Mouse (Mus musculus): ENCODE measurements around the gene Tmub2. TPM values are rescaled to one million over a fixed set of nuclear protein-coding genes. Genes with fewer than 3 reads are reported as not detected.

Gene Tmub2
- polyA plus RNA-seq, 1 experiment from 2014 or later, result 64.5 TPM

GRCm38 (mm10) chr11:102285095-102285834, 534 bp downstream of the Tmub2 start:
- peak overlapping the region; percentile 67 for H3K9ac ChIP-seq (ENCODE audit: low read length)
- H3K4me3 ChIP-seq (ENCODE audit: low read depth, low read length), result peak overlapping the region; percentile 83
- DNase-seq (ENCODE audit: low spot score) (no peak), ATAC-seq (ENCODE audit: insufficient read depth, low FRiP score, low TSS enrichment) (peak; percentile 73)
- H3K9me3 ChIP-seq (ENCODE audit: control insufficient read depth, low read length), result no peaks in the 10 kb centered on the region
- peaks cover 4% of the 10 kb centered on the region for H3K36me3 ChIP-seq (ENCODE audit: control insufficient read depth, insufficient read depth, low read length)
- H3K27ac ChIP-seq (ENCODE audit: low read depth, low read length), result 0 out of 2 replicates have a peak overlapping the region, but pooled peaks have one; percentile 44
- H3K4me2 ChIP-seq (ENCODE audit: low read depth), result peak overlapping the region; percentile 71
- H3K4me1 ChIP-seq (ENCODE audit: control insufficient read depth, insufficient read depth, low read length), result peaks cover 10% of the 10 kb centered on the region
- H3K27me3 ChIP-seq (ENCODE audit: control insufficient read depth, insufficient read depth, low read length), result no peaks in the 10 kb centered on the region
- 4% methylated on average over 31 of the region's 31 CpGs for WGBS

- Histone ChIP-seq H3K9ac (ENCODE audit: low read length) (no peak overlapping the region), H3K27me3 (ENCODE audit: control insufficient read depth, insufficient read depth, low read length) (no peaks in the 10 kb centered on the region), H3K4me3 (ENCODE audit: low read depth, low read length) (no peak overlapping the region), H3K36me3 (ENCODE audit: control insufficient read depth, insufficient read depth, low read length) (peaks cover 18% of the 10 kb centered on the region), H3K27ac (ENCODE audit: low read depth, low read length) (no peak overlapping the region), H3K9me3 (ENCODE audit: control insufficient read depth, low read length) (no peaks in the 10 kb centered on the region), H3K4me1 (ENCODE audit: control insufficient read depth, insufficient read depth, low read length) (peaks cover 10% of the 10 kb centered on the region), H3K4me2 (ENCODE audit: low read depth) (no peak overlapping the region)
- DNase-seq (ENCODE audit: low spot score) (no peak), ATAC-seq (ENCODE audit: insufficient read depth, low FRiP score, low TSS enrichment) (no peak)
- 90% methylated on average over 8 of the region's 8 CpGs for WGBS
Observed at GRCm38 (mm10) chr11:102287485-102287884, 2.8 kb downstream of the Tmub2 start.

- ATAC-seq (ENCODE audit: insufficient read depth, low FRiP score, low TSS enrichment), result no peak
- Histone ChIP-seq H3K4me1 (ENCODE audit: control insufficient read depth, insufficient read depth, low read length) (peaks cover 10% of the 10 kb centered on the region), H3K27ac (ENCODE audit: low read depth, low read length) (no peak overlapping the region), H3K9me3 (ENCODE audit: control insufficient read depth, low read length) (no peaks in the 10 kb centered on the region), H3K4me3 (ENCODE audit: low read depth, low read length) (no peak overlapping the region), H3K9ac (ENCODE audit: low read length) (no peak overlapping the region; the same call in 1 of the 2 replicates), H3K36me3 (ENCODE audit: control insufficient read depth, insufficient read depth, low read length) (peaks cover 21% of the 10 kb centered on the region), H3K4me2 (ENCODE audit: low read depth) (no peak overlapping the region), H3K27me3 (ENCODE audit: control insufficient read depth, insufficient read depth, low read length) (no peaks in the 10 kb centered on the region)
- DNase-seq (ENCODE audit: low spot score), result no peak
- 91% methylated on average over 8 of the region's 8 CpGs for WGBS
Observed at GRCm38 (mm10) chr11:102288027-102288804, 3.5 kb downstream of the Tmub2 start.

- ATAC-seq (ENCODE audit: insufficient read depth, low FRiP score, low TSS enrichment) (no peak), DNase-seq (ENCODE audit: low spot score) (no peak)
- H3K9me3 ChIP-seq (ENCODE audit: control insufficient read depth, low read length), result no peaks in the 10 kb centered on the region
- H3K27me3 ChIP-seq (ENCODE audit: control insufficient read depth, insufficient read depth, low read length), result no peaks in the 10 kb centered on the region
- WGBS, result 95% methylated on average over 2 of the region's 2 CpGs
- 0 out of 2 replicates have a peak overlapping the region, but pooled peaks have one; percentile 8 for H3K27ac ChIP-seq (ENCODE audit: low read depth, low read length)
- H3K4me2 ChIP-seq (ENCODE audit: low read depth), result no peak overlapping the region
- no peak overlapping the region for H3K9ac ChIP-seq (ENCODE audit: low read length)
- peaks cover 21% of the 10 kb centered on the region for H3K36me3 ChIP-seq (ENCODE audit: control insufficient read depth, insufficient read depth, low read length)
- H3K4me1 ChIP-seq (ENCODE audit: control insufficient read depth, insufficient read depth, low read length), result peaks cover 10% of the 10 kb centered on the region
- H3K4me3 ChIP-seq (ENCODE audit: low read depth, low read length), result no peak overlapping the region
Observed at GRCm38 (mm10) chr11:102288913-102289312, 4.2 kb downstream of the Tmub2 start.

- H3K36me3 ChIP-seq (ENCODE audit: control insufficient read depth, insufficient read depth, low read length), result peaks cover 21% of the 10 kb centered on the region
- no peak overlapping the region for H3K4me3 ChIP-seq (ENCODE audit: low read depth, low read length)
- H3K27ac ChIP-seq (ENCODE audit: low read depth, low read length), result 0 out of 2 replicates have a peak overlapping the region, but pooled peaks have one; percentile 8
Observed at GRCm38 (mm10) chr11:102289511-102290100, 4.9 kb downstream of the Tmub2 start.

GRCm38 (mm10) chr11:102290141-102290540, 5.4 kb downstream of the Tmub2 start:
- H3K27ac ChIP-seq (ENCODE audit: low read depth, low read length), result no peak overlapping the region
- no peak for ATAC-seq (ENCODE audit: insufficient read depth, low FRiP score, low TSS enrichment)
- H3K4me3 ChIP-seq (ENCODE audit: low read depth, low read length), result no peak overlapping the region
- H3K9me3 ChIP-seq (ENCODE audit: control insufficient read depth, low read length), result no peaks in the 10 kb centered on the region
- H3K36me3 ChIP-seq (ENCODE audit: control insufficient read depth, insufficient read depth, low read length), result peaks cover 21% of the 10 kb centered on the region
- DNase-seq (ENCODE audit: low spot score), result no peak
- WGBS, result 83% methylated on average over 4 of the region's 4 CpGs
- H3K4me1 ChIP-seq (ENCODE audit: control insufficient read depth, insufficient read depth, low read length), result peaks cover 17% of the 10 kb centered on the region
- H3K4me2 ChIP-seq (ENCODE audit: low read depth), result no peak overlapping the region
- no peak overlapping the region for H3K9ac ChIP-seq (ENCODE audit: low read length)
- H3K27me3 ChIP-seq (ENCODE audit: control insufficient read depth, insufficient read depth, low read length), result no peaks in the 10 kb centered on the region

More at GRCm38 (mm10) chr11:102289511-102290100, 4.9 kb downstream of the Tmub2 start:
- no peak for DNase-seq (ENCODE audit: low spot score)
- WGBS, result 69% methylated on average over 6 of the region's 6 CpGs
- ATAC-seq (ENCODE audit: insufficient read depth, low FRiP score, low TSS enrichment), result no peak
- Histone ChIP-seq H3K4me2 (ENCODE audit: low read depth) (no peak overlapping the region), H3K4me1 (ENCODE audit: control insufficient read depth, insufficient read depth, low read length) (peaks cover 11% of the 10 kb centered on the region), H3K9ac (ENCODE audit: low read length) (no peak overlapping the region), H3K27me3 (ENCODE audit: control insufficient read depth, insufficient read depth, low read length) (no peaks in the 10 kb centered on the region), H3K9me3 (ENCODE audit: control insufficient read depth, low read length) (no peaks in the 10 kb centered on the region)

GRCm38 (mm10) chr11:102291051-102291535, 6.4 kb downstream of the Tmub2 start:
- Histone ChIP-seq H3K36me3 (ENCODE audit: control insufficient read depth, insufficient read depth, low read length) (peaks cover 21% of the 10 kb centered on the region), H3K27ac (ENCODE audit: low read depth, low read length) (0 out of 2 replicates have a peak overlapping the region, but pooled peaks have one; percentile 27), H3K4me2 (ENCODE audit: low read depth) (no peak overlapping the region), H3K27me3 (ENCODE audit: control insufficient read depth, insufficient read depth, low read length) (no peaks in the 10 kb centered on the region), H3K4me3 (ENCODE audit: low read depth, low read length) (no peak overlapping the region), H3K9me3 (ENCODE audit: control insufficient read depth, low read length) (no peaks in the 10 kb centered on the region), H3K9ac (ENCODE audit: low read length) (no peak overlapping the region), H3K4me1 (ENCODE audit: control insufficient read depth, insufficient read depth, low read length) (peaks cover 13% of the 10 kb centered on the region)
- ATAC-seq (ENCODE audit: insufficient read depth, low FRiP score, low TSS enrichment) (no peak), DNase-seq (ENCODE audit: low spot score) (no peak)
- WGBS, result 85% methylated on average over 11 of the region's 11 CpGs

- 0 out of 2 replicates have a peak overlapping the region, but pooled peaks have one; percentile 6 for H3K4me3 ChIP-seq (ENCODE audit: low read depth, low read length)
- ATAC-seq (ENCODE audit: insufficient read depth, low FRiP score, low TSS enrichment) (no peak), DNase-seq (ENCODE audit: low spot score) (no peak)
- WGBS, result 93% methylated on average over 13 of the region's 13 CpGs
- H3K27me3 ChIP-seq (ENCODE audit: control insufficient read depth, insufficient read depth, low read length), result no peaks in the 10 kb centered on the region
- H3K9ac ChIP-seq (ENCODE audit: low read length), result no peak overlapping the region
- peaks cover 17% of the 10 kb centered on the region for H3K36me3 ChIP-seq (ENCODE audit: control insufficient read depth, insufficient read depth, low read length)
- no peaks in the 10 kb centered on the region for H3K9me3 ChIP-seq (ENCODE audit: control insufficient read depth, low read length)
- H3K4me1 ChIP-seq (ENCODE audit: control insufficient read depth, insufficient read depth, low read length), result peaks cover 9% of the 10 kb centered on the region; the same call in 1 of the 2 replicates
- no peak overlapping the region for H3K4me2 ChIP-seq (ENCODE audit: low read depth)
- H3K27ac ChIP-seq (ENCODE audit: low read depth, low read length), result no peak overlapping the region
Observed at GRCm38 (mm10) chr11:102293971-102294370, 9.2 kb downstream of the Tmub2 start.
